In genomic region chr4:137041161-137041621, GRCm38 (mm10) we compare ENCODE assay signal across 14 mouse cellular contexts. TPM values are rescaled to one million over a fixed set of nuclear protein-coding genes. Genes with fewer than 3 reads are reported as not detected.
DNase-seq lines count a peak whose midpoint lies in the region; ATAC-seq and TF ChIP-seq lines count a peak whose summit lies in the region.
"Had no signal": no experiment of that assay in that cellular context is flagged by ENCODE, and none has a peak within 500 bp of the region (broad histone marks: within the 10 kb centered on the region; RNA-seq: fewer than 3 reads in every experiment).

No protein-coding gene starts in this region.

- H3K27me3 ChIP-seq in heart, postnatal 0 days (ENCODE audit: control insufficient read depth, insufficient read depth, low read length), result no peaks in the 10 kb centered on the region
- H3K27me3 ChIP-seq: CH12.LX; embryonic facial prominence, embryonic 15.5 days; liver, embryonic 13.5 days had no signal

- WGBS in heart, postnatal 0 days, result 62% methylated on average over 10 of the region's 10 CpGs
- WGBS in lung, adult 2 months, result 86% methylated on average over 10 of the region's 10 CpGs

- no peaks in the 10 kb centered on the region for H3K9me3 ChIP-seq in heart, postnatal 0 days (replicated peaks; ENCODE audit: control insufficient read depth, low read length)
- H3K9me3 ChIP-seq: embryonic facial prominence, embryonic 15.5 days; liver, embryonic 13.5 days had no signal

- H3K4me3 ChIP-seq in heart, postnatal 0 days (ENCODE audit: low read depth, low read length), result no peak overlapping the region
- no peak overlapping the region for H3K4me3 ChIP-seq in lung, adult 2 months (replicated peaks; ENCODE audit: extremely low read depth, low read depth, low read length)
- H3K4me3 ChIP-seq: embryonic facial prominence, embryonic 15.5 days; liver, embryonic 13.5 days had no signal

- H3K9ac ChIP-seq in heart, postnatal 0 days (replicated peaks; ENCODE audit: low read depth, low read length), result no peak overlapping the region
- H3K9ac ChIP-seq: embryonic facial prominence, embryonic 15.5 days; forebrain, postnatal 0 days; liver, embryonic 13.5 days had no signal

- H3K36me3 ChIP-seq in heart, postnatal 0 days (replicated peaks; ENCODE audit: control insufficient read depth, insufficient read depth, low read length), result no peaks in the 10 kb centered on the region
- H3K36me3 ChIP-seq: embryonic facial prominence, embryonic 15.5 days; liver, embryonic 13.5 days had no signal

- no peak for DNase-seq in heart, postnatal 0 days (ENCODE audit: low spot score)
- no peak for DNase-seq in heart, adult 8-10 months (ENCODE audit: low spot score)
- DNase-seq in cerebellum, adult 18-20 months, result peak; percentile 62 to 75
- peak; percentile 62 to 63 for DNase-seq in cerebellum, postnatal 36 days
- DNase-seq in kidney, postnatal 14 days, result peak; percentile 68
- DNase-seq in embryo, embryonic 10 days (ENCODE audit: low spot score), result no peak
- DNase-seq in lung, adult 2 months, result no peak
- DNase-seq in layer of hippocampus, adult 9-10 months (ENCODE audit: low spot score), result no peak
- DNase-seq: forebrain, postnatal 0 days; layer of hippocampus, postnatal 36 days; liver, embryonic 13.5 days; thymus, postnatal 14 days had no signal

- peak; percentile 47; the same call in 1 of the 2 replicates for ATAC-seq in heart, postnatal 0 days (ENCODE audit: insufficient read depth, low read depth)
- ATAC-seq: forebrain, postnatal 0 days had no signal

- no peak for TF ChIP-seq POLR2A in lung, adult 2 months (IDR thresholded peaks at IDR 0.05; ENCODE audit: borderline replicate concordance, extremely low read depth, low read depth, low read length)

- H3K4me1 ChIP-seq in heart, postnatal 0 days (ENCODE audit: control insufficient read depth, insufficient read depth), result 0 out of 2 replicates have a peak, but pooled peaks cover 10% of the 10 kb centered on the region
- H3K4me1 ChIP-seq in lung, adult 2 months (ENCODE audit: control insufficient read depth, insufficient read depth, low read length), result no peaks in the 10 kb centered on the region

- no peak for TF ChIP-seq CTCF in heart, postnatal 0 days (IDR thresholded peaks at IDR 0.05; ENCODE audit: low read depth)
- TF ChIP-seq CTCF in lung, adult 2 months (IDR thresholded peaks at IDR 0.05; ENCODE audit: insufficient read depth, low read length), result no peak

- no peak overlapping the region for H3K4me2 ChIP-seq in heart, postnatal 0 days (ENCODE audit: low read depth, low read length)
- H3K4me2 ChIP-seq: embryonic facial prominence, embryonic 15.5 days; liver, embryonic 13.5 days had no signal

- no peak for TF ChIP-seq EP300 in heart, postnatal 0 days (IDR thresholded peaks at IDR 0.05; ENCODE audit: low read depth)

- H3K27ac ChIP-seq in heart, postnatal 0 days (ENCODE audit: low read depth), result peak overlapping the region; percentile 41; the same call in 1 of the 2 replicates
- H3K27ac ChIP-seq: embryonic facial prominence, embryonic 15.5 days; liver, embryonic 13.5 days had no signal

RNA-seq across cellular contexts. Expression of gene Zbtb40, which starts 7.4 kb away (rescaled TPM):
- 6.8 and 11.3 TPM in 2 replicates for total RNA-seq in heart, postnatal 0 days (2014; rRNA removed; ENCODE audit: low replicate concordance)
- polyA plus RNA-seq in heart, postnatal 0 days (2015; fragmentation: Nextera tagmentation; extraction: Ambion mirVana), result 1.1 and 1.3 TPM in 2 replicates
- total RNA-seq in heart, adult 8-10 months (2022), result 1 to 10 TPM; 5.6 to 9.3 (median 7.1) TPM
- polyA plus RNA-seq in lung, adult 2 months (2012; rRNA removed), result 9.4 and 10.2 TPM in 2 replicates

Comparison
In these comparisons a context has a peak if more than half of its experiments do, and no peak if none do; other contexts are left out.
1. DNase-seq: peak in cerebellum, adult 18-20 months (2 of 2), cerebellum, postnatal 36 days (2 of 2) and kidney, postnatal 14 days (single experiment); none in heart, postnatal 0 days (single experiment), heart, adult 8-10 months (single experiment), embryo, embryonic 10 days (single experiment), lung, adult 2 months (single experiment) and layer of hippocampus, adult 9-10 months (single experiment).